Mouse (Mus musculus): ENCODE measurements around the gene Ttc39b.

- no peak for TF ChIP-seq CHD2 (IDR thresholded peaks at IDR 0.05; ENCODE audit: low read depth, low read length)
- no peak for TF ChIP-seq MAFK (IDR thresholded peaks at IDR 0.05; ENCODE audit: insufficient read depth, low read depth, low read length)
- no peak for TF ChIP-seq ZC3H11A (IDR thresholded peaks at IDR 0.05; ENCODE audit: borderline replicate concordance, low read depth, low read length)
- no peak for TF ChIP-seq ZNF384 (IDR thresholded peaks at IDR 0.05; ENCODE audit: low read depth, low read length)
These were observed 6.2 kb downstream of the Ttc39b start for GRCm38 (mm10) chr4:83317826-83318348.
